Mouse (Mus musculus): ENCODE results near the gene Fcer1g. TPM values are rescaled to one million over a fixed set of nuclear protein-coding genes. Genes with fewer than 3 reads are reported as not detected.
A peak's percentile ranks its signal among the peaks of the same experiment; 100 is the strongest.

Fcer1g gene
- total RNA-seq, 2 experiments from 2014 or later = 12.6 to 14.4 TPM

- peak overlapping the region; percentile 77 for H3K4me3 ChIP-seq
- intact Hi-C loops (cut with DNase I) = loop anchor here (2.0 kb wide), 1 partner anchor 34 kb away; no protein-coding TSS in a partner anchor
- peak overlapping the region; percentile 80 for H3K27ac ChIP-seq
- no peak for DNase-seq (ENCODE audit: extremely low spot score in 1 of 2, low spot score in 2 of 2)
- no peak for TF ChIP-seq CTCF (IDR thresholded peaks at IDR 0.05)
Observed at GRCm38 (mm10) chr1:171223168-171223567, 11.0 kb downstream of the Fcer1g start.

GRCm38 (mm10) chr1:171222238-171223155 is 11.7 kb downstream of the Fcer1g start, which contains the start of gene Tomm40l:
TSS of gene Tomm40l (minus strand) at chr1:171222514.
- Histone ChIP-seq H3K27ac (peak within 1 kb of the TSS; percentile 86), H3K4me3 (peak within 1 kb of the TSS; percentile 77)
- DNase-seq (ENCODE audit: extremely low spot score in 1 of 2, low spot score in 2 of 2) = peak; percentile 85 to 92
- intact Hi-C loops (cut with DNase I) = loop anchor here (1.0 to 2.0 kb wide), 2 partner anchors 25 to 34 kb away; no protein-coding TSS in a partner anchor
- peak; percentile 75 for TF ChIP-seq CTCF (IDR thresholded peaks at IDR 0.05)

GRCm38 (mm10) chr1:171221281-171222193 is 12.6 kb downstream of the Fcer1g start:
- intact Hi-C loops (cut with DNase I) = loop anchor here (1.0 to 2.0 kb wide), 6 partner anchors 26 to 111 kb away; partner anchors contain the start of genes Mpz and Sdhc
- peak; percentile 29 to 39 for DNase-seq (ENCODE audit: extremely low spot score in 1 of 2, low spot score in 2 of 2)
- TF ChIP-seq CTCF (IDR thresholded peaks at IDR 0.05) = no peak

DNA sequence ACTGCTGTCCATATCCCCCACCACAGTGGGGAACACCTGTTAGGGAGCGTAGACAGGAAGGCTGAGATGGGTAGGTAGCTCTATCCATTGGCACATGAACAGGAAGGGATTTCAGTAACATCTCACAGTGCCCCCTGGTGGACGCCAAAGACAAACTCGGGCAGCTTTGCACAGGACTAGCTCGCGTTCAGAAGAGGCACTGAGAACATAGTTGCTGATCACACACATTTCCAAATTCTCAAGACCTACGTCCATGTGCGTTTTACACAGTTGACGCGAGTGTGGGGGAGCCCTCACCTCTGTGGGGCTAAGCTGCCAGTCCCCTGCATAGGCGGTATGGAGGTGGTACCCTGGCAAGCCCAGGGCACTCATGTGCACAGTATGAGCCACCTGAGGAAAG is 13.3 kb downstream of the Fcer1g start:
- intact Hi-C loops (cut with DNase I) = loop anchor here (1.0 to 2.0 kb wide), 4 partner anchors 57 to 110 kb away; partner anchors contain the start of genes Mpz and Sdhc

More at GRCm38 (mm10) chr1:171221281-171222193, 12.6 kb downstream of the Fcer1g start:
- H3K4me3 ChIP-seq = peak overlapping the region; percentile 77
- peak overlapping the region; percentile 86 for H3K27ac ChIP-seq

GRCm38 (mm10) chr1:171216241-171216955 is 17.8 kb downstream of the Fcer1g start:
- intact Hi-C loops (cut with DNase I) = loop anchor here (2.0 kb wide), 1 partner anchor 58 kb away; no protein-coding TSS in a partner anchor
- no peak overlapping the region for H3K27ac ChIP-seq
- no peak for DNase-seq (ENCODE audit: extremely low spot score in 1 of 2, low spot score in 2 of 2)
- no peak overlapping the region for H3K4me3 ChIP-seq
- no peak for TF ChIP-seq CTCF (IDR thresholded peaks at IDR 0.05)

More for the DNA sequence above, 13.3 kb downstream of the Fcer1g start:
- peak; percentile 87 to 91 for DNase-seq (ENCODE audit: extremely low spot score in 1 of 2, low spot score in 2 of 2)
- TF ChIP-seq CTCF (IDR thresholded peaks at IDR 0.05) = peak; percentile 93
- H3K27ac ChIP-seq = peak overlapping the region; percentile 86
- H3K4me3 ChIP-seq = peak overlapping the region; percentile 77

GRCm38 (mm10) chr1:171213801-171214496 is 20.2 kb downstream of the Fcer1g start, which contains the start of gene Nr1i3:
TSS of gene Nr1i3 (plus strand) at chr1:171213970.
- H3K4me3 ChIP-seq = no peak within 1 kb of the TSS
- no peak for DNase-seq (ENCODE audit: extremely low spot score in 1 of 2, low spot score in 2 of 2)
- no peak for TF ChIP-seq CTCF (IDR thresholded peaks at IDR 0.05)
- intact Hi-C loops (cut with DNase I) = no loop called here
- no peak within 1 kb of the TSS for H3K27ac ChIP-seq

GRCm38 (mm10) chr1:171212854-171213253 is 21.3 kb downstream of the Fcer1g start:
- intact Hi-C loops (cut with DNase I) = no loop called here
- DNase-seq (ENCODE audit: extremely low spot score in 1 of 2, low spot score in 2 of 2) = no peak
- no peak overlapping the region for H3K27ac ChIP-seq
- H3K4me3 ChIP-seq = no peak overlapping the region
- TF ChIP-seq CTCF (IDR thresholded peaks at IDR 0.05) = no peak

DNA sequence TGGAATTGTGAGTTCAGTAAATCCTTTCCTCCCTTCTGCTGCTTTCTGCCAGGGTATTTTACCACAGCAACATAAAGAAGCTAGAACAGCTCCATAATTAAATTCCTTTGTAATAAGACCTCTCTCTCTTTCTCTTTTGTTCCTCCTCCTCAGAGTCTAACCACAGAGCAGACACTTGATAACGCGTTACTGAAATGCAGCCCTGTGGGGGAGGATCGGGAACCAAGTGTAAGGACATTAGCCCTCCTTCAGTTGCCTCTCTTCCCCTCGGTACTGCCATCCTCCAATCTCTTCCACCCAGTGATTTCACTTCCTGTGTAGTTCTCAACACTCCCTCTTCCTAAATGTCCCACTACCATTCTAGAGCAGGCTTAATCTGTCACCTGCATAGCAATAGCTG is 24.8 kb downstream of the Fcer1g start:
- DNase-seq (ENCODE audit: extremely low spot score in 1 of 2, low spot score in 2 of 2) = no peak
- H3K27ac ChIP-seq = no peak overlapping the region
- H3K4me3 ChIP-seq = no peak overlapping the region
- intact Hi-C loops (cut with DNase I) = no loop called here
- no peak for TF ChIP-seq CTCF (IDR thresholded peaks at IDR 0.05)

DNA sequence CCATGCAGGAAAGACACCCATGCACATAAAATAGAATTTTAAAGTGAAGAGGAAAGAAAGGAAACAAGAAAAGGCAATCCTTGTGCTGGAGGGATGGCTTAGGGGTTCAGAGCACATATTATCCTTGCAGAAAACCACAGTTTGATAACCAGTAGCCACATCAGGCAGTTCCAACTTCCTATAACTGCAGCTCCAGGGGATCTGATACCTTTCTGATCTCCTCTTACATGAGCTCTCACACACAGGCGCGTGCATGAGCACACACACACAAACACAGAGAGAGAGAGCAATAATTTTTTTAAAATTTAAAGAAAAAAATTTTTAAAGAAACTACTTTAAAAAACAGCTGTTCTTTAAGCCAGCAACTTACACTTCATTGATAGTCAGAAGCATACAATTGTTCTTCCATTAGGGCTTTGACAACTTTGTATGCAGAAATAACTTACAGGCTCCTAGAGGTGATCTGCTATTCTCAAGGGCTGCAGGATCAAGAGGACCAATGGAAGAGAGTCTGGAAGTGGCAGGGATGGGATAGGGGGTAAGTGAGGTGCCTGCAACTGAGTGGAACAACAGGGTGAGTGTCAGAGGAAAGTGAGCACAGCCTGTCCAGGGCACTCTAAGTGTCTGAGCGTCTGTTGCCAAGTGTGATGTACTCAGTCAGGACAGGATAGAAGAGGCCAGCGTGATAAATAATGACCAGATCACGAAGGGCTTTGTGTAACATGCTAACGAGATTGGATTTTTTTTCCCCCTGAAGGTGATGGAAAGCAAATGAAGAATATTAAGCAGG is 28.3 kb downstream of the Fcer1g start:
- Histone ChIP-seq H3K27ac (no peak overlapping the region), H3K4me3 (no peak overlapping the region)
- intact Hi-C loops (cut with DNase I) = no loop called here
- no peak for DNase-seq (ENCODE audit: extremely low spot score in 1 of 2, low spot score in 2 of 2)
- no peak for TF ChIP-seq CTCF (IDR thresholded peaks at IDR 0.05)

DNA sequence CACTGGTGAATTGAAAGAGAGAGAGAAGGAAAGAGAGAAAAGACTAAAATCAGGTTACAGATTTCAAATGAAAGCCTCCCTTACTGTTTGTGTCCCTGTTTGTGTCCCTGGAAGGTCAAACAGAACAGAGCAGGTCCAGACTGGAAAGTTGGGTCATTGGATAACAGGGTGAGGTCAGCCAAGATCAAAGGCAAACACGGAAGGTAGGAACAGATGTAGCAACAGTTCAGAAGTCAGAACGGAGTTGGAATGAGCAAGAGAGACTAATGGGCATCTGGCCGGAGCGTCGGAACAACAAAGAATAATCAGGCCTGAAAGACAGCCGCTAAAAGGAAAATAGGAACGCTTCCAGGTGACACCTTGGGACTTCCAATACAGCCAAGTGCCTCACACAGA is 29.9 kb downstream of the Fcer1g start:
- TF ChIP-seq CTCF (IDR thresholded peaks at IDR 0.05) = no peak
- H3K27ac ChIP-seq = no peak overlapping the region
- H3K4me3 ChIP-seq = no peak overlapping the region
- intact Hi-C loops (cut with DNase I) = no loop called here
- no peak for DNase-seq (ENCODE audit: extremely low spot score in 1 of 2, low spot score in 2 of 2)

Data from left cerebral cortex, adult 2 months (tissue).